Mouse (Mus musculus): ENCODE results near the gene Zfp260. TPM values are rescaled to one million over a fixed set of nuclear protein-coding genes. Genes with fewer than 3 reads are reported as not detected.

The Zfp260 gene
- polyA plus RNA-seq (2014; fragmentation: Nextera tagmentation; extraction: Ambion mirVana) = 138 and 139 TPM in 2 replicates

DNA sequence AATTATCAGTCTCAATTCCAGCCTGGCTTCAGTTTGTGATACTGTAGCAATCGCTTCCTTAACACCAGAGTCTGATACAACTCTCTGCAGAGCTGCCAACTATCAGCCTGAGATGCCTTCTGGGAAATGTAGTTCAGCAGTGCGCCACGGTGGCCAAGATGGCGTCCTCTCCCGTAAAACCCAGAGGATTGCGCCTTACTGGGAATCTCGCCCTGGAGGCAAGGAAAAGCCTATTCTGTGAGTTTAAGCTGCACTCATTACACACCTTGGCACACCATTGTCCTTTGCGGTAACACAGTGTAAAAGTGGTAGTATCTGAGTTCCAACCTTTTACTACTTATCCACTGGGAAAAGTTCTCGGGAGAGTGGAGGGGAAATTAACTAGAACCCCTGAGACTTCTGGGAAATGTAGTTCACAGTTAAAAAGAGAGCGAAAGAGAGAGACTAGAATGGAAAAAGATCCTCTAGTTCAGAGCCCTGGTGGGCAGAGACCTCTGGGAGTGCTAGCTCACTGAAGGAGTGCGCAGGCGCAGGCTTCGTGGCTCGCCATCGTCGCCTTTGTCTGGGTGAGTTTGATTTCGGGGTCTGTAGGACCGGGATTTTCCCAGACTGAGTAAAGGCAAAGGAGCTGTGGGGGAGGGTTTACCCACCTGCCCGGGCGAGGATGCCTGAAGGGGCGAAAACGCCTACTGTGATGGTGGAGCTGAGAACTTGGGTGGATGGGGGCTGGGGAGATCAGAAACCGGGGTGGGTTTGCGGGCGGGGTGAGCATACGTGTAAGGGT lies at the start of gene Zfp260:
Zfp260 (plus strand) TSS at position 132 of the 784 bp plus-strand sequence.
- peak within 1 kb of the TSS; percentile 45 for H3K4me3 ChIP-seq (ENCODE audit: low read depth, low read length)
- H3K4me2 ChIP-seq = peak within 1 kb of the TSS; percentile 60
- H3K36me3 ChIP-seq (ENCODE audit: control insufficient read depth, insufficient read depth, low read length) = peaks cover 4% of the 10 kb centered on the region
- peaks cover 5% of the 10 kb centered on the region; the same call in 1 of the 2 replicates for H3K4me1 ChIP-seq (ENCODE audit: control insufficient read depth, insufficient read depth, low read length)
- DNase-seq (ENCODE audit: low spot score, missing footprints) (peak; percentile 99), ATAC-seq (ENCODE audit: low FRiP score) (peak; percentile 85)
- H3K27ac ChIP-seq (ENCODE audit: low read depth, low read length) = peak within 1 kb of the TSS; percentile 86
- under 1% methylated on average over 26 of the region's 26 CpGs for WGBS
- peak within 1 kb of the TSS; percentile 72 for H3K9ac ChIP-seq (ENCODE audit: low read length)
- H3K27me3 ChIP-seq (ENCODE audit: control insufficient read depth, insufficient read depth, low read length) = no peaks in the 10 kb centered on the region
- H3K9me3 ChIP-seq (ENCODE audit: control insufficient read depth, low read length) = no peaks in the 10 kb centered on the region

DNA sequence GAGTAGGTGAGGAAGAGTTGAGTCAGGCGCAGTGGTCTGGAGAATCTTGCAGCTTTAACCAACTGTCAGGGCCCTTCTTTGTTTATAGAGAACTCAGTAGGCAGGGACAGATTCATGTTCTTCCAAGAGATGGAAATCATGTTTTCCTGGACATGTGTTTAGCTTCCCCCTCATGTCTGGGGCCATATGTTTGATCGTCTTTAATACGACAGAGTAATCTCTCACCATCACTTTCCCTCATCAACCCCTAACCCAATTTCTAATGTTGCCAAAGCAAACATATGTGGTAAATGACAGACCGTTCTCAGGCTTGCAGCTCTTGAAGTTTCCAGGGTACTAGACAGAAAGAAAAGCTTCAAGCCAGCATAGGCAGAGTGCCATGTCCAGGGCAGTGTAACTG lies 46.5 kb upstream of the Zfp260 start:
- Histone ChIP-seq H3K27ac (ENCODE audit: low read depth, low read length) (no peak overlapping the region), H3K27me3 (ENCODE audit: control insufficient read depth, insufficient read depth, low read length) (no peaks in the 10 kb centered on the region), H3K4me3 (ENCODE audit: low read depth, low read length) (no peak overlapping the region), H3K9me3 (ENCODE audit: control insufficient read depth, low read length) (no peaks in the 10 kb centered on the region), H3K36me3 (ENCODE audit: control insufficient read depth, insufficient read depth, low read length) (no peaks in the 10 kb centered on the region; the same call in 1 of the 2 replicates), H3K9ac (ENCODE audit: low read length) (no peak overlapping the region), H3K4me2 (no peak overlapping the region), H3K4me1 (ENCODE audit: control insufficient read depth, insufficient read depth, low read length) (peaks cover 3% of the 10 kb centered on the region; the same call in 1 of the 2 replicates)
- ATAC-seq (ENCODE audit: low FRiP score) = no peak
- WGBS = 93% methylated on average over 4 of the region's 4 CpGs
- no peak for DNase-seq (ENCODE audit: low spot score, missing footprints)

DNA sequence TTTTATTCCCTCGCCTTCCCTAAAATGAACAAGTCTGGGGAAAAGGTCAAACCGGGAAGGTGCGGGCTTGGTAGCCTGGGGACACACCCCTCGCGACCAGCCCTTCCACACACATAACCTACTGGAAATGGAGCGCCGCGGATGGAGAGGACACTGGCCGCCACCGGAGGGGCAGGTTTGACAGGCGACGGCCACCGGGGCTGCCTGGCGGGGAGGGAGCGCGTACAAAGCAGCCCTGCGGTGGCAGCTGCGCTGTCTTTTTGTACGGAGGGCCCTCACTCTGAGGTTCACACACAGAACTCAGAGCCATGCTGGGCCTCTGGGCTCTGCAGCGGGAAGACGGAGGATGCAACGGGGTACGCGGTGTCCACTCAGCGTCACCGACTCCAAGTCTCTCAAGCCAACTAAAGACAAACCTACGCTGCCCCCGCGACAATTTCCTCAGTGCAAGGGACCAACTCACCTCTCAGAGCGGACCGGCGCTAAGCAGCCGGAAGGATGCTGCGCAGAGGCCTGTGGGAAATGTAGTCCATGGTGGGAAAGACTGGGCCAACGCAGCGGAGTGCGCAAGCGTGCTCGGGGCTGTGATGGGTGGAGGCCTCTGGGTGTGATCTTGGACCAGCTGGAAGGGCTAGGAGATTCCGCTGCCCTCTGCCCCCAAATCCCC lies 43.6 kb upstream of the Zfp260 start, which contains the start of gene Zfp14:
Zfp14 (minus strand) TSS at position 499 of the 667 bp plus-strand sequence.
- ATAC-seq (ENCODE audit: low FRiP score) (peak; percentile 99), DNase-seq (ENCODE audit: low spot score, missing footprints) (peak; percentile 98)
- Histone ChIP-seq H3K36me3 (ENCODE audit: control insufficient read depth, insufficient read depth, low read length) (peaks cover 2% of the 10 kb centered on the region), H3K4me3 (ENCODE audit: low read depth, low read length) (peak within 1 kb of the TSS; percentile 70), H3K9ac (ENCODE audit: low read length) (peak within 1 kb of the TSS; percentile 84), H3K4me2 (peak within 1 kb of the TSS; percentile 68), H3K9me3 (ENCODE audit: control insufficient read depth, low read length) (no peaks in the 10 kb centered on the region), H3K27ac (ENCODE audit: low read depth, low read length) (peak within 1 kb of the TSS; percentile 78), H3K4me1 (ENCODE audit: control insufficient read depth, insufficient read depth, low read length) (peaks cover 3% of the 10 kb centered on the region; the same call in 1 of the 2 replicates), H3K27me3 (ENCODE audit: control insufficient read depth, insufficient read depth, low read length) (no peaks in the 10 kb centered on the region)
- under 1% methylated on average over 40 of the region's 40 CpGs for WGBS

DNA sequence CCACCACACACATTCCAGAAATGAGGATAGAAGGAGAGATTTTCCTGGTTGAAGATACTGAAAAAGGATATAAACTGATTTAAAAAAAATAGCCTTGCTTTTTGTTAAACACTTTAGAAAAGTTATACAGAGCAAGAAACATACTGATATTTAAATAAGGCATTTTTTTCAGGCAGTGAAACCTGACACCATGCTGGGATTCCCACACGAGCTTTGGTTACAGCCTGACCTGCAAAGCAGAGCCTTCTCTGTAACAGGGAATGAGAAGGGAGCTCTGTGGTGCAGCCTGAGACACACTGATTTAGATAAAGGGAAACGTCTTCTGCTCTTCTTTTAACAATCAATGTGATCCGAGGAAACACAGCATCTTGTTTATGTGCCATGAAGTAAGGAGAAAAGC lies 41.0 kb upstream of the Zfp260 start:
- Histone ChIP-seq H3K4me3 (ENCODE audit: low read depth, low read length) (no peak overlapping the region), H3K4me1 (ENCODE audit: control insufficient read depth, insufficient read depth, low read length) (peaks cover 3% of the 10 kb centered on the region; the same call in 1 of the 2 replicates), H3K27ac (ENCODE audit: low read depth, low read length) (no peak overlapping the region), H3K9me3 (ENCODE audit: control insufficient read depth, low read length) (no peaks in the 10 kb centered on the region), H3K36me3 (ENCODE audit: control insufficient read depth, insufficient read depth, low read length) (peaks cover 7% of the 10 kb centered on the region; the same call in 1 of the 2 replicates), H3K4me2 (no peak overlapping the region), H3K27me3 (ENCODE audit: control insufficient read depth, insufficient read depth, low read length) (no peaks in the 10 kb centered on the region), H3K9ac (ENCODE audit: low read length) (no peak overlapping the region)
- ATAC-seq (ENCODE audit: low FRiP score) (no peak), DNase-seq (ENCODE audit: low spot score, missing footprints) (no peak)
- WGBS = 11% methylated on average over 3 of the region's 3 CpGs

DNA sequence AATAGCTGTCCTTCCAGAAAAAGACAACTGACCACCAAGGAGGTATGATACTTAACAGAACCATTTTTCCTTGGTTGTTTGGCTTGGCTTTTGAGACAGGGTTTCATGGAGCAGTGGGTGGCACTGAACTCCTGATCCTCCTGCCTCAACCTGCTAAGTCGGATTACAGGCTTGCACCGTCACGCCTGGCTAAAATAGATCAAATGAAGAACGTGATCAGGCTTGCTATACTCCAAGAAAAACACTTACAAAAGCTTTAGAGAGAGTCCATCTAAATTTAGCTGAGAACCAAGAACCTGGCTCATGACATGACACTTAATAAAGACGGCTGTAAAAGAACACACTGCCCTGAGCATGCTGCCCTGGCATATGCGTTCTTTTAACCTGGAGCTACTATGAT lies 34.2 kb upstream of the Zfp260 start:
- peaks cover 5% of the 10 kb centered on the region; the same call in 1 of the 2 replicates for H3K36me3 ChIP-seq (ENCODE audit: control insufficient read depth, insufficient read depth, low read length)
- no peak overlapping the region for H3K27ac ChIP-seq (ENCODE audit: low read depth, low read length)
- H3K9ac ChIP-seq (ENCODE audit: low read length) = no peak overlapping the region
- DNase-seq (ENCODE audit: low spot score, missing footprints) = no peak
- no peaks in the 10 kb centered on the region for H3K4me1 ChIP-seq (ENCODE audit: control insufficient read depth, insufficient read depth, low read length)
- 74% methylated on average over 6 of the region's 6 CpGs for WGBS
- no peaks in the 10 kb centered on the region for H3K9me3 ChIP-seq (ENCODE audit: control insufficient read depth, low read length)
- ATAC-seq (ENCODE audit: low FRiP score) = no peak
- H3K4me2 ChIP-seq = no peak overlapping the region
- H3K27me3 ChIP-seq (ENCODE audit: control insufficient read depth, insufficient read depth, low read length) = no peaks in the 10 kb centered on the region
- no peak overlapping the region for H3K4me3 ChIP-seq (ENCODE audit: low read depth, low read length)

DNA sequence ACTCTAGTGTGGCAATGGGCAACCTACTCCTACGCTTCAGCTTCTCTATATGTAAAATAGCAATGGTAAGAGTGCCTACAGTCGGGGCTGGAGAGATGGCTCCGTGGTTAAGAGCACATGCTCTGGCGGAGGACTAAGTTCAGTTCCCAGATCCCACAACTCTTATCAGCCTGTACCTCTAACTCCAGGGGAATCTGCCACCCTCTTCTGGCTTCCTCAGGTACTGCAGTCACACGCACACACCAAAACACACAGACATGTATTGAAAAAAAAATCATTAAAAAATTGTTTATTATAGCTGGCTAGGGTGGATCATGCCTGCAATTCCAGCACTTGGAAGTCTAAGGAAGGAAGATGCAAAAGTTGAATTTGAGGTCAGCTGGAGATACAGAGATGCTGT lies 32.1 kb upstream of the Zfp260 start:
- no peaks in the 10 kb centered on the region; the same call in 1 of the 2 replicates for H3K36me3 ChIP-seq (ENCODE audit: control insufficient read depth, insufficient read depth, low read length)
- no peak for DNase-seq (ENCODE audit: low spot score, missing footprints)

DNA sequence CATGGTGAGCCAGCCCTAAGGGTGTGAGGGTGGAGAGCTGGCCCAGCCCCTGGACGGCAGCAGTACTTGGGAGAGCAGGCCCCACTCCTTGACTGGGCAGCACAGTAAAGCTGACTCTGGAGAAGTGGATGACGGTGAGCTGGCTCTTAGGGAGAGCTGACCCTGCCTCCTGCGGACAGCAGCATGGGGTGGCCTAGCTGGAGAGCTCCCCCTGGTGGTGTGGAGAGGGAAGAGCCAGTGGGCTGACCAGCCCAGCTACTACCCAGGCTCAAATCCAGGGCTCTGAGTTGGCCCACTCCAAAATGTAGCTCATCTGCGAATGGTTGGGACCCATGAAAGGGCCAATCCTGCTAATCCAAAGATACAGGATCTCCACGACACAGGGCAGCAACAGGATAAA lies 30.0 kb upstream of the Zfp260 start:
- DNase-seq (ENCODE audit: low spot score, missing footprints) (no peak), ATAC-seq (ENCODE audit: low FRiP score) (no peak)
- no peak overlapping the region for H3K27ac ChIP-seq (ENCODE audit: low read depth, low read length)
- no peak overlapping the region for H3K9ac ChIP-seq (ENCODE audit: low read length)
- no peak overlapping the region for H3K4me3 ChIP-seq (ENCODE audit: low read depth, low read length)
- H3K4me2 ChIP-seq = no peak overlapping the region
- 82% methylated on average over 5 of the region's 5 CpGs for WGBS
- H3K4me1 ChIP-seq (ENCODE audit: control insufficient read depth, insufficient read depth, low read length) = no peaks in the 10 kb centered on the region
- no peaks in the 10 kb centered on the region; the same call in 1 of the 2 replicates for H3K36me3 ChIP-seq (ENCODE audit: control insufficient read depth, insufficient read depth, low read length)
- H3K9me3 ChIP-seq (ENCODE audit: control insufficient read depth, low read length) = no peaks in the 10 kb centered on the region
- no peaks in the 10 kb centered on the region for H3K27me3 ChIP-seq (ENCODE audit: control insufficient read depth, insufficient read depth, low read length)

More for the DNA sequence above, 32.1 kb upstream of the Zfp260 start:
- H3K27me3 ChIP-seq (ENCODE audit: control insufficient read depth, insufficient read depth, low read length) = no peaks in the 10 kb centered on the region
- no peak overlapping the region for H3K4me3 ChIP-seq (ENCODE audit: low read depth, low read length)
- WGBS = 83% methylated on average over 5 of the region's 5 CpGs
- ATAC-seq (ENCODE audit: low FRiP score) = no peak
- no peak overlapping the region for H3K27ac ChIP-seq (ENCODE audit: low read depth, low read length)
- no peak overlapping the region for H3K4me2 ChIP-seq
- no peaks in the 10 kb centered on the region for H3K4me1 ChIP-seq (ENCODE audit: control insufficient read depth, insufficient read depth, low read length)
- no peaks in the 10 kb centered on the region for H3K9me3 ChIP-seq (ENCODE audit: control insufficient read depth, low read length)
- no peak overlapping the region for H3K9ac ChIP-seq (ENCODE audit: low read length)

DNA sequence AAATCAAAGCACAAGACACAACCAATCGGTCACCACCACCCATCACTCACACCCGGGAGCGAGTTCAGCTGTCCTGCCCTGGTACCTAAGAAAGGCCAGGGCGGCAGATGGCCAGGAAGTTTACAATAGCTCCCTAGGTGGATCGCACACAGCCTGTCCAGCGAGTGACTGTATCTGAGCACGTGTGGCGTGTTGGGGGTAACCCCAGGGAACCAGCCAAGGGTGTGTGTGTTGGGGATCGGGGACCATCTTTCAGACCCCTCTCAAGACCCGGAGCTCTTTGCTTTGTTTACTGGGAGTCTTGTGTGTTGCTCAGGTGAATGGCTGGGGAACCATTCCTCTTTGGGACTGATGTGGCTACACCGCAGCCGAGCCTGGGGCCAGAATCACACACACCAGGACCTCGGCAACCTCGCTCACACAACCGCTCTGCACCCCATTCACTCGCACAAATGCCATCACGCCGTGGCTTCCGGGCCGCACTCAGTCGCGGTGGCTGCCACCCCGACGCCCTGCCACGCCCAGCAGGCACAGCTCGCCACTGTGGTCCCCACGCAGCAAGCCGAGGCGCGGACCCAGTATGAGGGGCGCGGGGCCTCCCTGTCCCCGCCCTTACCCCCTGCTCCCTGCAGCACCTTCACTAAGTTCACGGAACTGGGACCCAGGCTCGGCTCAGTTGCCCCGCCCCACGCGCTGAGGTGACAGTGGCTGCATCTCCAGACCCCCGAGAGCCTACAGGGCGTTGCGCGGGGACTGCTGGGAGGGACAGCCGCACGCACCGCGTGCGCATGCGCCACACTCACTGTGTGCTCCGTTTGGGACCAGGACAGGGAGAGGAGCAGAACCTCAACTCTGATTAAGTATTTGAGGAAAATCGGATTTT lies 22.2 kb upstream of the Zfp260 start, which contains the start of gene Zfp82:
Zfp82 (minus strand) TSS at position 755 of the 883 bp plus-strand sequence.
- H3K36me3 ChIP-seq (ENCODE audit: control insufficient read depth, insufficient read depth, low read length) = no peaks in the 10 kb centered on the region; the same call in 1 of the 2 replicates
- H3K4me1 ChIP-seq (ENCODE audit: control insufficient read depth, insufficient read depth, low read length) = peaks cover 4% of the 10 kb centered on the region; the same call in 1 of the 2 replicates
- under 1% methylated on average over 50 of the region's 50 CpGs for WGBS
- H3K4me2 ChIP-seq = peak within 1 kb of the TSS; percentile 95
- no peaks in the 10 kb centered on the region for H3K27me3 ChIP-seq (ENCODE audit: control insufficient read depth, insufficient read depth, low read length)
- H3K9ac ChIP-seq (ENCODE audit: low read length) = peak within 1 kb of the TSS; percentile 83
- peak within 1 kb of the TSS; percentile 44; the same call in 1 of the 2 replicates for H3K27ac ChIP-seq (ENCODE audit: low read depth, low read length)
- DNase-seq (ENCODE audit: low spot score, missing footprints) = peak; percentile 98
- H3K9me3 ChIP-seq (ENCODE audit: control insufficient read depth, low read length) = no peaks in the 10 kb centered on the region
- H3K4me3 ChIP-seq (ENCODE audit: low read depth, low read length) = peak within 1 kb of the TSS; percentile 78
- peak; percentile 94 for ATAC-seq (ENCODE audit: low FRiP score)
